Mouse (Mus musculus) limb, embryonic 11.5 days (tissue): Measurements from ENCODE around the gene Olfr643. TPM values are rescaled to one million over a fixed set of nuclear protein-coding genes. Genes with fewer than 3 reads are reported as not detected.

Source experiments
- ATAC-seq: fragments of 200-750 bp; cut with Nextera tagmentation; 2 replicates; pipeline ENCODE4 v1.8.0; 2017; ENCODE audit warnings: low read depth; ENCODE audit not compliant: insufficient number of reproducible peaks, low FRiP score, low TSS enrichment
- DNase-seq: peaks from one replicate; pipeline ENCODE4 v3.0.0-alpha.2; 2015; ENCODE audit warnings: low spot score
- H3K27ac ChIP-seq: fragments of 300-500 bp; sonication (generic); replicated peaks from 2 replicates; pipeline ENCODE4 v1.5.1; 2014; ENCODE audit warnings: low read depth, mild to moderate bottlenecking, low read length
- H3K27me3 ChIP-seq: fragments of 300-500 bp; sonication (generic); 2 replicates; pipeline ENCODE4 v1.6.1; 2014; ENCODE audit warnings: mild to moderate bottlenecking, low read length, mixed read lengths; ENCODE audit not compliant: control insufficient read depth, insufficient read depth
- H3K36me3 ChIP-seq: fragments of 300-500 bp; sonication (generic); 2 replicates; pipeline ENCODE4 v1.6.1; 2014; ENCODE audit warnings: mild to moderate bottlenecking, low read length, moderate library complexity, mixed read lengths; ENCODE audit not compliant: control insufficient read depth, insufficient read depth
- H3K4me1 ChIP-seq: fragments of 300-500 bp; sonication (generic); 2 replicates; pipeline ENCODE4 v1.6.1; 2014; ENCODE audit warnings: low read length, mixed read lengths; ENCODE audit not compliant: control insufficient read depth, insufficient read depth
- H3K4me2 ChIP-seq: fragments of 300-500 bp; sonication (generic); 2 replicates; pipeline ENCODE4 v1.6.1; 2014; ENCODE audit warnings: low read depth, mild to moderate bottlenecking, moderate library complexity; ENCODE audit not compliant: severe bottlenecking
- H3K4me3 ChIP-seq: fragments of 300-500 bp; sonication (generic); 2 replicates; pipeline ENCODE4 v1.5.1; 2014; ENCODE audit warnings: low read depth, low read length
- H3K9ac ChIP-seq: fragments of 300-500 bp; sonication (generic); 2 replicates; pipeline ENCODE4 v1.6.1; 2014; ENCODE audit warnings: mild to moderate bottlenecking, low read length
- H3K9me3 ChIP-seq: fragments of 300-500 bp; sonication (generic); 2 replicates; pipeline ENCODE4 v1.6.1; 2016; ENCODE audit warnings: low read length; ENCODE audit not compliant: control insufficient read depth
- WGBS: fragments of 180-500 bp; shearing (Covaris S2); extraction: QIAGEN DNeasy Blood & Tissue Kit; methylation state at CpG from one replicate; pipeline ENCODE4 v1.1.7; 2014; 5-methylcytosine and 5-hydroxymethylcytosine counted together
- polyA plus RNA-seq: library from polyadenylated mRNA; unstranded; fragments of >200 nt; fragmentation: Nextera tagmentation; extraction: Ambion mirVana; gene quantifications from 2 replicates; pipeline ENCODE4 v1.2.1, GENCODE M21; 2014

The Olfr643 gene
- polyA plus RNA-seq, 1 experiment from 2014 or later, result not detected

GRCm38 (mm10) chr7:104052566-104052965 lies 84.6 kb downstream of the Olfr643 start, which contains the start of gene Olfr642:
TSS of gene Olfr642 (minus strand) at chr7:104052666.
- H3K4me2 ChIP-seq, result no peak within 1 kb of the TSS
- no peak for DNase-seq
- H3K9me3 ChIP-seq, result no peaks in the 10 kb centered on the region
- no peaks in the 10 kb centered on the region for H3K36me3 ChIP-seq
- H3K4me1 ChIP-seq, result no peaks in the 10 kb centered on the region
- no peaks in the 10 kb centered on the region for H3K27me3 ChIP-seq
- H3K4me3 ChIP-seq, result no peak within 1 kb of the TSS
- H3K9ac ChIP-seq, result no peak within 1 kb of the TSS
- ATAC-seq, result no peak
- 74% methylated on average over 1 of the region's 1 CpGs for WGBS
- no peak within 1 kb of the TSS for H3K27ac ChIP-seq

GRCm38 (mm10) chr7:104050745-104051144 lies 86.5 kb downstream of the Olfr643 start:
- no peak overlapping the region for H3K27ac ChIP-seq
- H3K9ac ChIP-seq, result no peak overlapping the region
- H3K4me3 ChIP-seq, result no peak overlapping the region
- no peak overlapping the region for H3K4me2 ChIP-seq
- no peaks in the 10 kb centered on the region for H3K36me3 ChIP-seq
- no peaks in the 10 kb centered on the region for H3K4me1 ChIP-seq
- DNase-seq (no peak), ATAC-seq (no peak)
- 92% methylated on average over 4 of the region's 4 CpGs for WGBS
- H3K27me3 ChIP-seq, result no peaks in the 10 kb centered on the region
- H3K9me3 ChIP-seq, result no peaks in the 10 kb centered on the region

- no peaks in the 10 kb centered on the region for H3K4me1 ChIP-seq
- DNase-seq (no peak), ATAC-seq (no peak)
- WGBS, result 79% methylated on average over 1 of the region's 1 CpGs
- no peak within 1 kb of the TSS for H3K4me2 ChIP-seq
- no peak within 1 kb of the TSS for H3K4me3 ChIP-seq
- H3K9me3 ChIP-seq, result no peaks in the 10 kb centered on the region
- H3K27me3 ChIP-seq, result no peaks in the 10 kb centered on the region
- H3K27ac ChIP-seq, result no peak within 1 kb of the TSS
- no peaks in the 10 kb centered on the region for H3K36me3 ChIP-seq
- H3K9ac ChIP-seq, result no peak within 1 kb of the TSS
Measured at GRCm38 (mm10) chr7:104035145-104035544, 102.1 kb downstream of the Olfr643 start, which contains the start of gene Olfr641. TSS of gene Olfr641 (plus strand) at chr7:104035445.

- Histone ChIP-seq H3K4me1 (no peaks in the 10 kb centered on the region), H3K9ac (no peak overlapping the region), H3K9me3 (no peaks in the 10 kb centered on the region), H3K27me3 (no peaks in the 10 kb centered on the region), H3K27ac (no peak overlapping the region), H3K36me3 (no peaks in the 10 kb centered on the region), H3K4me2 (no peak overlapping the region), H3K4me3 (no peak overlapping the region)
- WGBS, result 83% methylated on average over 3 of the region's 3 CpGs
- ATAC-seq (no peak), DNase-seq (no peak)
Measured at GRCm38 (mm10) chr7:104026978-104027377, 110.2 kb downstream of the Olfr643 start.

GRCm38 (mm10) chr7:104025473-104025872 lies 111.7 kb downstream of the Olfr643 start, which contains the start of gene Olfr640:
TSS of gene Olfr640 (minus strand) at chr7:104025573.
- Histone ChIP-seq H3K4me3 (no peak within 1 kb of the TSS), H3K36me3 (no peaks in the 10 kb centered on the region), H3K27ac (no peak within 1 kb of the TSS), H3K27me3 (no peaks in the 10 kb centered on the region), H3K9ac (no peak within 1 kb of the TSS), H3K4me1 (no peaks in the 10 kb centered on the region), H3K4me2 (no peak within 1 kb of the TSS), H3K9me3 (no peaks in the 10 kb centered on the region)
- no peak for ATAC-seq
- 84% methylated on average over 6 of the region's 6 CpGs for WGBS
- no peak for DNase-seq

GRCm38 (mm10) chr7:104021651-104022050 lies 115.6 kb downstream of the Olfr643 start:
- no peaks in the 10 kb centered on the region for H3K27me3 ChIP-seq
- H3K4me2 ChIP-seq, result no peak overlapping the region
- no peak for DNase-seq
- no peak overlapping the region for H3K27ac ChIP-seq
- no peaks in the 10 kb centered on the region for H3K4me1 ChIP-seq
- H3K4me3 ChIP-seq, result no peak overlapping the region
- ATAC-seq, result no peak
- WGBS, result 89% methylated on average over 6 of the region's 6 CpGs
- H3K36me3 ChIP-seq, result no peaks in the 10 kb centered on the region
- H3K9me3 ChIP-seq, result no peaks in the 10 kb centered on the region
- H3K9ac ChIP-seq, result no peak overlapping the region

GRCm38 (mm10) chr7:104018953-104019352 lies 118.3 kb downstream of the Olfr643 start:
- H3K4me1 ChIP-seq, result no peaks in the 10 kb centered on the region
- H3K4me2 ChIP-seq, result no peak overlapping the region
- no peak overlapping the region for H3K27ac ChIP-seq
- H3K36me3 ChIP-seq, result no peaks in the 10 kb centered on the region
- no peaks in the 10 kb centered on the region for H3K9me3 ChIP-seq
- no peak for DNase-seq
- no peaks in the 10 kb centered on the region for H3K27me3 ChIP-seq
- H3K4me3 ChIP-seq, result no peak overlapping the region
- H3K9ac ChIP-seq, result no peak overlapping the region
- no peak for ATAC-seq
- 88% methylated on average over 1 of the region's 1 CpGs for WGBS

GRCm38 (mm10) chr7:104017203-104017602 lies 120.0 kb downstream of the Olfr643 start, which contains the start of gene Olfr639:
TSS of gene Olfr639 (minus strand) at chr7:104017303.
- Histone ChIP-seq H3K4me1 (no peaks in the 10 kb centered on the region), H3K9me3 (no peaks in the 10 kb centered on the region), H3K4me2 (no peak within 1 kb of the TSS), H3K27ac (no peak within 1 kb of the TSS), H3K4me3 (no peak within 1 kb of the TSS), H3K9ac (no peak within 1 kb of the TSS), H3K36me3 (no peaks in the 10 kb centered on the region), H3K27me3 (no peaks in the 10 kb centered on the region)
- DNase-seq (no peak), ATAC-seq (no peak)

GRCm38 (mm10) chr7:103999124-103999523 lies 138.1 kb downstream of the Olfr643 start:
- Histone ChIP-seq H3K9me3 (no peaks in the 10 kb centered on the region), H3K27me3 (no peaks in the 10 kb centered on the region), H3K9ac (no peak overlapping the region), H3K36me3 (no peaks in the 10 kb centered on the region), H3K4me2 (no peak overlapping the region), H3K4me1 (no peaks in the 10 kb centered on the region), H3K27ac (no peak overlapping the region), H3K4me3 (no peak overlapping the region)
- ATAC-seq (no peak), DNase-seq (no peak)
